Mouse (Mus musculus): Measurements from ENCODE around the gene Btg1-ps1.
"Not testable (repeated sequence)": the region's sequence is repeated elsewhere in the genome, so short reads cannot be mapped to it uniquely, and the experiment has no call there.

Gene Btg1-ps1

DNA sequence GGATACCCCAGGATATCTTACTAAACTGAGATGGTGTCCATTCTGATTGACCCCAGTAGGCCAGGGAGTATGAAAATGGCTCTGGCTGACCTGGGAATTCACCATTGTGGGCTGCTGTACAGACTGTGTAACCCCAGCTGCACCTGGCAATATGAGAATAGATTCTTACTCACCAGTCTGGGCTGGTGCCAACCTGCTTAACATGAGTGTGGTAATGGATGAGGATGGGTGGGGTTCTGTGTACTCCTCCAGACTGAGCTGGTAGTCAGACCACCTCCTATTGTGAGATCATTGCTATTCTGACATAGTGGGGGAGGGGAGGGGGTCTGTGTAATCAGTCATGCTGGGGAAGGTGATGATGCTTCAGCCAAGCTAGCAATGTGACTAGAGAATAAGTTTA, at the start of gene Btg1-ps1:
Gene Btg1-ps1, minus strand, starts transcription at position 219 of the 400 bp plus-strand sequence.
- not testable (repeated sequence) for DNase-seq (ENCODE audit: low spot score)

DNA sequence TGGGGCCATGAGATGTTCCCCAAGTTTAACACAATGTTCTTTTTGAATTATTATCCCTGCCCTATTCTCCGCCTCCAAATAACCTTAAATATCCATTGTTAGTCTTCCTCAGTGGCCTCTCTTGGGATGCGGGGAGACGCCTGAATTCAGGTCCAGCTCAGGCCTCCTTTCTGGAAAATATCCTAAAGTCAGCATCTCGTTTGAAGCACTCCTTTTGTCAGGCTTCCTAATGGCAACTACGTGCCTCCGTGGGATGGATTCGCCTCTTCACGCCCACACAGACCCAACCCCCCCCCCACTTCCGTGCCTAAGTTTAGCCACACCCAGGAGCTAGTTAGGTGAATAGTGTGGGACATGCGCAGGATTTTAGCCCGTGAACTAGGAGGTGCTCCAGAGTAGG, 47.6 kb upstream of the Btg1-ps1 start, which contains the start of gene Rhox10:
Gene Rhox10, plus strand, starts transcription at position 301 of the 400 bp plus-strand sequence.
- no peak for DNase-seq (ENCODE audit: low spot score)

GRCm38 (mm10) chrX:38061544-38061943, 42.9 kb upstream of the Btg1-ps1 start:
- no peak for DNase-seq (ENCODE audit: low spot score)

DNA sequence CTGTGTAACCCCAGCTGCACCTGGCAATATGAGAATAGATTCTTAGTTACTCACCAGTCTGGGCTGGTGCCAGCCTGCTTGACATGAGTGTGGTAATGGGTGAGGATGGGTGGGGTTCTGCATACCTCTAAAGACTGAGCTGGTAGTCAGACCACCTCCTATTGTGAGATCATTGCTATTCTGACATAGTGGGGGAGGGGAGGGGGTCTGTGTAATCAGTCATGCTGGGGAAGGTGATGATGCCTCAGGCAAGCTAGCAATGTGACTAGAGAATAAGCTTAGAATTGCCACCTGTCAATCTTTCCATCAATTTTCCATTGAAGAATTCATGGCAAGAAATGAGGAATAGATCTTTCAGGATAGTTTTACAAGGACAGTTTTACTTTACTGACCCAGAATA, 24.4 kb upstream of the Btg1-ps1 start, which contains the start of gene Btg1-ps2:
Gene Btg1-ps2, minus strand, starts transcription at position 101 of the 400 bp plus-strand sequence.
- DNase-seq (ENCODE audit: low spot score) = not testable (repeated sequence)

- DNase-seq (ENCODE audit: low spot score) = no peak
Measured at GRCm38 (mm10) chrX:38039666-38040065, 21.1 kb upstream of the Btg1-ps1 start.

DNA sequence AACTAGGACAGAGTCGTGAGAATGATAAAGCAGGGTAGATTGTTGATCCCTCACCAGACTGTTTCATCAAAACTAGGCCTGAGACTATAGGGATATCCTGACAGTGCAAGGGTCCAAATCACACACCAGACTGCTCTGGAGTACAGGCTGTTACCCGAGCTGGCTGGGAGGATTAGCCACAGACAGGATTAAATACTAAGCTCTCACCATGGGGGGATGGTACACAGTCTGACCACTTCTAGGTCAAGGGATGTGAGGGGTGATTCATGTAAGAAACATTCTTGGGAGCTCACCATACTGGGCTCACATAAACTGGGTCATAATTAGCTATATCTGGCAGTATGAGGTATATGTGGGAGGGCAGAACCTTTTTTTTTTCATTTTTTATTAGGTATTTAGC, 15.2 kb upstream of the Btg1-ps1 start:
- DNase-seq (ENCODE audit: low spot score) = no peak

GRCm38 (mm10) chrX:38008756-38009155, 9.9 kb downstream of the Btg1-ps1 start:
- no peak for DNase-seq (ENCODE audit: low spot score)
